Mouse (Mus musculus): ENCODE results near the gene Gm9999. TPM values are rescaled to one million over a fixed set of nuclear protein-coding genes. Genes with fewer than 3 reads are reported as not detected.

Gm9999 gene
- total RNA-seq (2014; rRNA removed) = not detected in 2 replicates
- polyA plus RNA-seq (2015; fragmentation: Nextera tagmentation; extraction: Ambion mirVana) = not detected in 2 replicates

- DNase-seq (ENCODE audit: low spot score) (no peak), ATAC-seq (ENCODE audit: low FRiP score) (no peak)
- TF ChIP-seq CTCF (IDR thresholded peaks at IDR 0.05) = no peak
- H3K9me3 ChIP-seq (ENCODE audit: low read length) = no peaks in the 10 kb centered on the region
- no peak within 1 kb of the TSS for H3K27ac ChIP-seq (ENCODE audit: low read depth, low read length)
- 98% methylated on average over 3 of the region's 3 CpGs for WGBS
- H3K27me3 ChIP-seq (ENCODE audit: insufficient read depth, low read length) = no peaks in the 10 kb centered on the region
- H3K4me1 ChIP-seq (ENCODE audit: insufficient read depth, low read length) = no peaks in the 10 kb centered on the region
- no peak within 1 kb of the TSS for H3K4me3 ChIP-seq (ENCODE audit: low read depth, low read length)
- no peak within 1 kb of the TSS for H3K4me2 ChIP-seq (ENCODE audit: low read depth, low read length, poor library complexity, severe bottlenecking)
- no peak within 1 kb of the TSS for H3K9ac ChIP-seq (replicated peaks; ENCODE audit: low read length, poor library complexity, severe bottlenecking)
- no peaks in the 10 kb centered on the region for H3K36me3 ChIP-seq (ENCODE audit: insufficient read depth, low read length)
Observed at GRCm38 (mm10) chr7:46983280-46983679, at the start of gene Gm9999. Gm9999 (plus strand) TSS chr7:46983580.

DNA sequence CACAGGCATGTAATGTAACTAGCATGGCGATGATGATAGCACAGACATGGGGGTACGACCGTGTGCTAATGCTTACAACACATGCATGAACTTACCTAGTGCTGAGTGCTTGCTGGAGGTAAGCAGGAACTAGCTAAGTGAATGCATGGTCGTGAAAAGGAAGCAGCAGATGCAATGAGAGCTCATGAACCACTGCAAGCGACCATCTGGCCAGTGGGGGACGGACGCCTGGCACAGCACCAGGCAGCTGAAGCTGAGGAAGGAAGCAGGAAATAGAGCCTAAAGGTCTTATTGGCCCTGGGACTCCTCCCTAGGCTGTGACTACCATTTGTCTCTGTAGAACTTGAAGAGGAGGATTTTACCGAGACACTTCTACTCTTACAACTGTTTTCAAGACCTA, 48.6 kb upstream of the Gm9999 start:
- H3K9ac ChIP-seq (replicated peaks; ENCODE audit: low read length, poor library complexity, severe bottlenecking) = no peak overlapping the region
- H3K9me3 ChIP-seq (ENCODE audit: low read length) = no peaks in the 10 kb centered on the region
- no peak for TF ChIP-seq CTCF (IDR thresholded peaks at IDR 0.05)
- H3K27ac ChIP-seq (ENCODE audit: low read depth, low read length) = no peak overlapping the region
- H3K27me3 ChIP-seq (ENCODE audit: insufficient read depth, low read length) = no peaks in the 10 kb centered on the region
- 84% methylated on average over 8 of the region's 8 CpGs for WGBS
- H3K4me1 ChIP-seq (ENCODE audit: insufficient read depth, low read length) = no peaks in the 10 kb centered on the region
- H3K4me2 ChIP-seq (ENCODE audit: low read depth, low read length, poor library complexity, severe bottlenecking) = no peak overlapping the region
- no peak overlapping the region for H3K4me3 ChIP-seq (ENCODE audit: low read depth, low read length)
- no peak for ATAC-seq (ENCODE audit: low FRiP score)
- DNase-seq (ENCODE audit: low spot score) = no peak
- H3K36me3 ChIP-seq (ENCODE audit: insufficient read depth, low read length) = peaks cover 23% of the 10 kb centered on the region; the same call in 1 of the 2 replicates

DNA sequence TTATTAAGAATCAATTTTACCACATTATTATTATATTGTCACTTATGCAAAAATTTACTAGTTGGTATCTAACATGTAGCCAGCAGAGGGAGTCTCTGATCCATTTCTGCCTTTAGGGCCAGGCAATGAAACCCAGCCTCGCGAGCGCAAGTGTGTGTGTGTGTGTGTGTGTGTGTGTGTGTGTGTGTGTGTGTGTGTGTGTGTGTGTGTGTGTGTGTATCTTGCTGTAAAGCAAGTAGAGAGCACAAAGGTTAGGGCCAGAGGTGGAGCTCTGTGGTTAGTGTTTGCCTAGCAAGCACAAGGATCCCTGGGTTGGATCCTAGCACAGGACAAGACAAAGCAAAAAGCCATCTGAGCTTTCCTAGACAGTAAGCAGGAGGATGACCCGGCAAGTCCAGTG, 47.5 kb upstream of the Gm9999 start:
- Histone ChIP-seq H3K27ac (ENCODE audit: low read depth, low read length) (no peak overlapping the region), H3K9ac (replicated peaks; ENCODE audit: low read length, poor library complexity, severe bottlenecking) (no peak overlapping the region), H3K27me3 (ENCODE audit: insufficient read depth, low read length) (no peaks in the 10 kb centered on the region), H3K4me1 (ENCODE audit: insufficient read depth, low read length) (no peaks in the 10 kb centered on the region), H3K9me3 (ENCODE audit: low read length) (no peaks in the 10 kb centered on the region), H3K4me3 (ENCODE audit: low read depth, low read length) (no peak overlapping the region), H3K4me2 (ENCODE audit: low read depth, low read length, poor library complexity, severe bottlenecking) (no peak overlapping the region), H3K36me3 (ENCODE audit: insufficient read depth, low read length) (peaks cover 17% of the 10 kb centered on the region; the same call in 1 of the 2 replicates)
- peak; percentile 76 for TF ChIP-seq CTCF (IDR thresholded peaks at IDR 0.05)
- WGBS = 43% methylated on average over 4 of the region's 4 CpGs
- DNase-seq (ENCODE audit: low spot score) (peak; percentile 73), ATAC-seq (ENCODE audit: low FRiP score) (0 out of 2 replicates have a peak, but pooled peaks have one; percentile 27)

DNA sequence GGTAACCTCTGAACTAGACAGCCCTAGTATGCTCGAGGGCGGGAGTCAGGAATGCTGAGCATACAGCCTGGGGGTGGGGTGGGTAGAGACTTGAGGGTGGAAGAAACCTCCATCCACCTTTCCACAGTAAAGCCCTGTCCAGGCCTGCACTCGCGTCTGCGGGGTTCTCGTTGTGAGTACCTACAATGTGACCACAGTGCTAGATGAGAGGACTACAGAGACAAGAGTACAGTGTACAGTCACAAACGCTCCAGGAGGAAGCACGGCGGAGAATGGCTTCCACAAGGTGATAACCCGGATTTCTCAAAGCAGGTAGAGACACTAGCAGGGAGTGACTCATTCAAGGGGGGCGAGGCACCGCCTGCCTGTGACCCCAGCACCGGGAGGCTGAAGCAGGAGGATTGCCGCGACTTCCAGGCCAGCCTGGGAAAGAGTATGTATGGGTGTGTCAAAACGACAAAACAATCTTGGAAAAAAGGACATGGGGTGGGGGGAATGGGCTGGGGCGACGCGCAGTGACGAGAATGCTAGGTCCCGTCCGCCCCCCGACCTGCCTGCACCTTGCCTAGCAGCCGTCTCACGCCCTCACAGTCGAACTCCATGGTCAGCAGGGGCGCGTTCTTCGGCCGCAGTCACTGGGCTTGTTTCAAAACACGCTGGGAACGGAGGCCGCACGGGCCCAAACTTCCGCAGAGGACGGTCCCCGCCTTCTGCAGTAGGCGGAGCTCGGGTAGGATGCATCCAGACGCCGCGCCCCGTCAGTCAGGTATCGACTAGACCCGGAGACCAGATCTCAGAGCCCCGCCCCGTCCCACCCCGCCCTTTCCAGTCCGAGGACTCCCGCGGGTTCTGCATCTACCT, 25.3 kb upstream of the Gm9999 start, which contains the start of gene Uevld:
Uevld (minus strand) TSS at position 697 of the 861 bp plus-strand sequence.
- no peaks in the 10 kb centered on the region for H3K27me3 ChIP-seq (ENCODE audit: insufficient read depth, low read length)
- peak within 1 kb of the TSS; percentile 52 for H3K4me3 ChIP-seq (ENCODE audit: low read depth, low read length)
- peak within 1 kb of the TSS; percentile 70 for H3K9ac ChIP-seq (replicated peaks; ENCODE audit: low read length, poor library complexity, severe bottlenecking)
- WGBS = under 1% methylated on average over 51 of the region's 51 CpGs
- DNase-seq (ENCODE audit: low spot score) (peak; percentile 92), ATAC-seq (ENCODE audit: low FRiP score) (peak; percentile 89)
- no peaks in the 10 kb centered on the region; the same call in 1 of the 2 replicates for H3K4me1 ChIP-seq (ENCODE audit: insufficient read depth, low read length)
- peak; percentile 51 for TF ChIP-seq CTCF (IDR thresholded peaks at IDR 0.05)
- H3K36me3 ChIP-seq (ENCODE audit: insufficient read depth, low read length) = peaks cover 10% of the 10 kb centered on the region; the same call in 1 of the 2 replicates
- no peaks in the 10 kb centered on the region for H3K9me3 ChIP-seq (ENCODE audit: low read length)
- peak within 1 kb of the TSS; percentile 13; the same call in 1 of the 2 replicates for H3K27ac ChIP-seq (ENCODE audit: low read depth, low read length)
- H3K4me2 ChIP-seq (ENCODE audit: low read depth, low read length, poor library complexity, severe bottlenecking) = peak within 1 kb of the TSS; percentile 67

DNA sequence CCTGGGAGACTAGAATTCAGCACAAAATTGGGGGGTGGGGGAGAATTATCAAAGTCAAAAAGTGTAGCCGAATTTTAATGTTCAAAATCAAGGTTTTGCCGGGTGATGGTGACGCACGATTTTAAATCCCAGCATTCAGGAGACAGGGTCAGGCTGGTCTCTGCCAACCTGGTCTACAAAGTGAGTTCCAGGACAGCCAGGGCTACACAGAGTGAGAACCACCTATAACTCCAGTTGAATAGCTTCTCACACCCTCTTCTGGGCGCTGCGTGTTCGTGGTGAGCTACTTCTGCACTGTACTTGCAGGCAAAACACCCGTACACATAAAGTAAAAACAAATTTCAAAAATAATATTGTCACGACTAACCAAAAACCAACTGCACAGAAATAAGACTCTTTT, 24.5 kb upstream of the Gm9999 start:
- H3K27me3 ChIP-seq (ENCODE audit: insufficient read depth, low read length) = no peaks in the 10 kb centered on the region
- ATAC-seq (ENCODE audit: low FRiP score) = peak; percentile 49; the same call in 1 of the 2 replicates
- H3K9ac ChIP-seq (replicated peaks; ENCODE audit: low read length, poor library complexity, severe bottlenecking) = peak overlapping the region; percentile 70
- no peak overlapping the region for H3K27ac ChIP-seq (ENCODE audit: low read depth, low read length)
- H3K9me3 ChIP-seq (ENCODE audit: low read length) = no peaks in the 10 kb centered on the region
- H3K4me2 ChIP-seq (ENCODE audit: low read depth, low read length, poor library complexity, severe bottlenecking) = peak overlapping the region; percentile 67
- H3K36me3 ChIP-seq (ENCODE audit: insufficient read depth, low read length) = 0 out of 2 replicates have a peak, but pooled peaks cover 7% of the 10 kb centered on the region
- no peak for DNase-seq (ENCODE audit: low spot score)
- TF ChIP-seq CTCF (IDR thresholded peaks at IDR 0.05) = no peak
- WGBS = 21% methylated on average over 9 of the region's 9 CpGs
- H3K4me1 ChIP-seq (ENCODE audit: insufficient read depth, low read length) = no peaks in the 10 kb centered on the region; the same call in 1 of the 2 replicates
- H3K4me3 ChIP-seq (ENCODE audit: low read depth, low read length) = peak overlapping the region; percentile 52

GRCm38 (mm10) chr7:46960991-46961390, 22.4 kb upstream of the Gm9999 start:
- Histone ChIP-seq H3K9me3 (ENCODE audit: low read length) (no peaks in the 10 kb centered on the region), H3K27ac (ENCODE audit: low read depth, low read length) (no peak overlapping the region), H3K4me3 (ENCODE audit: low read depth, low read length) (no peak overlapping the region), H3K36me3 (ENCODE audit: insufficient read depth, low read length) (no peaks in the 10 kb centered on the region), H3K4me1 (ENCODE audit: insufficient read depth, low read length) (no peaks in the 10 kb centered on the region; the same call in 1 of the 2 replicates), H3K4me2 (ENCODE audit: low read depth, low read length, poor library complexity, severe bottlenecking) (no peak overlapping the region), H3K9ac (replicated peaks; ENCODE audit: low read length, poor library complexity, severe bottlenecking) (no peak overlapping the region), H3K27me3 (ENCODE audit: insufficient read depth, low read length) (no peaks in the 10 kb centered on the region)
- ATAC-seq (ENCODE audit: low FRiP score) (no peak), DNase-seq (ENCODE audit: low spot score) (no peak)
- TF ChIP-seq CTCF (IDR thresholded peaks at IDR 0.05) = no peak
- 69% methylated on average over 3 of the region's 3 CpGs for WGBS

Data from midbrain, postnatal 0 days (tissue).